Mouse (Mus musculus): ENCODE measurements at regions not wholly inside any gene's neighbourhood (a gene's known extent, or its start where the extent isn't known, plus 50 kb on each side); places are given as distances from the start of the nearest gene placed in this dataset.
A peak's percentile ranks its signal among the peaks of the same experiment; 100 is the strongest.

DNA sequence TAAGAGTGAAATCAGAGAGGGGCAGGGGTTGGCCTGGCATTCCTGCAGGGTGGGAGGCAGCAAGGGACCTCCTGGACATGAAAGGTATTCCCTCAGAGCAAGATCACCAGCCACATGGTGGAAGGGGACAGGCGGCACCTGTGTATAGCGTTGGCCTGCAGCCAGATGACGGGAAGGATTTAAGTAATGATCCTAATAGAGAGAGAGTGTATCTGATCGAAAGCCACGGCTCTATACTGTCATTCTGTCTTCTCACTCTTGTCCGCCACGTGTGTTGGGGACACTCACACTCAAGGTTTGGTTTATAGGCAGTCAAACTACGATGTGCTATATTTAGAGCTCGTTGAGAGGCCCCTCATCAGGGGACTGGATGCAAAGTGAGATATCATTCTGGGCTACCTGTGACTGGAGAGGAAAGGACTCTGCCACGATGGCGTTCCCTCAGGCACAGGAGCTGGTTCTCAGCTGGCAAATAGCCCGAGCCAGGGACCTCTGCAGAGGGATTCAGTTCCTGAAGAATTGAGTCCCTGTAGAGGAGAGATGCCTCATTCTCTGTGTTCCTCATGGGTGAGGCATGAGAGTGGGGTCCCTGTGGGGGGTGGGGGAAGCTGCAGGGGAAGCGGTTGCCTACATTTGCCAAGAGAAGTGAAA is 62.9 kb upstream of the Cnih3 start:
- ATAC-seq (no peak), DNase-seq (no peak)
- Histone ChIP-seq H3K27ac (ENCODE audit: low read depth, low read length) (no peak overlapping the region), H3K36me3 (ENCODE audit: insufficient read depth) (no peaks in the 10 kb centered on the region), H3K9me3 (ENCODE audit: low read length) (no peaks in the 10 kb centered on the region), H3K4me2 (ENCODE audit: low read depth) (no peak overlapping the region), H3K4me3 (ENCODE audit: low read depth, low read length) (no peak overlapping the region), H3K4me1 (ENCODE audit: insufficient read depth) (no peaks in the 10 kb centered on the region), H3K9ac (no peak overlapping the region), H3K27me3 (ENCODE audit: insufficient read depth, low read length) (no peaks in the 10 kb centered on the region)
- no peak for TF ChIP-seq CTCF (IDR thresholded peaks at IDR 0.05; ENCODE audit: low read depth)
- WGBS = 74% methylated on average over 13 of the region's 13 CpGs

DNA sequence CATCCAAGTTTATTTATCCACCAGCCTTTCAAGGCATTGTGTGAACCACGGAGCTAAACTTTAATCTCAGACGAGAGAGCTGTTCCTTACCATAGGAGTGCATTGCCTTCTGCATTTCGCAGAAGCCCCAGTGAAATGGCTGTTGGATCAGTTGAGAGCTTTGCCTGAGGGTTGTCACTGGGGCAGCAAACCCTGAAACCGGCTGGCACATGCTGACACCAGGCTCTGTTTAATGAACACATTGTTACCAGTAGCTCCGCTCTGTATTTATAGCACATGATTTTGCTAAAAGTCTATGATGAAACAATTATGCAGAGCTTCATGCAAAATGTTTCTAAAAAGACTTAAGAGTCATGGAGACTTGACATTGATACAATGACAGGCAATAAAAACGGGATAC is 61.2 kb upstream of the Cnih3 start:
- WGBS = 40% methylated on average over 6 of the region's 6 CpGs
- H3K9me3 ChIP-seq (ENCODE audit: low read length) = no peaks in the 10 kb centered on the region
- no peak overlapping the region for H3K27ac ChIP-seq (ENCODE audit: low read depth, low read length)
- H3K9ac ChIP-seq = no peak overlapping the region
- H3K36me3 ChIP-seq (ENCODE audit: insufficient read depth) = no peaks in the 10 kb centered on the region
- ATAC-seq (peak; percentile 59; the same call in 1 of the 2 replicates), DNase-seq (no peak)
- no peaks in the 10 kb centered on the region for H3K4me1 ChIP-seq (ENCODE audit: insufficient read depth)
- H3K4me3 ChIP-seq (ENCODE audit: low read depth, low read length) = no peak overlapping the region
- no peak for TF ChIP-seq CTCF (IDR thresholded peaks at IDR 0.05; ENCODE audit: low read depth)
- no peak overlapping the region for H3K4me2 ChIP-seq (ENCODE audit: low read depth)
- no peaks in the 10 kb centered on the region for H3K27me3 ChIP-seq (ENCODE audit: insufficient read depth, low read length)

DNA sequence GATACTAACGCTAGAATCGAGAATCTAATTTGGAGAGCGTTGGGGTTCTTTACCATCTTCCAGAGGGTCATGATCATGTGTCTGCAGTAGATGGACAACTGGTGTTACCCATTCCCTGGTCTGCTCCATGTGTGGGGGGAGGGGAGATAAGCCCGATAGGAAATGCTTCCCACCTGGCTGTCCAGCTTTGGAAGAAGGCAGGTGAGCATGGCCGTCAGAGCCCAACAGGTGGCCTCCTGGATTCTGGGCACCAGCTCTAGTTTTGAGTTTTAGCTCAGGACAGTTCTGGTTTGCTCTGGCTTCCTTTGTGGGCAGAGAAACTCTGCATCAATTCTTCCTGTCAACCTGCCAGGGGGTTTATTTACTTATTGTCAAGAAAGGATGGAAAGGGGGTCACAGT is 60.5 kb upstream of the Cnih3 start:
- H3K27me3 ChIP-seq (ENCODE audit: insufficient read depth, low read length) = no peaks in the 10 kb centered on the region
- H3K4me1 ChIP-seq (ENCODE audit: insufficient read depth) = no peaks in the 10 kb centered on the region
- H3K27ac ChIP-seq (ENCODE audit: low read depth, low read length) = no peak overlapping the region
- no peak for TF ChIP-seq CTCF (IDR thresholded peaks at IDR 0.05; ENCODE audit: low read depth)
- 83% methylated on average over 5 of the region's 5 CpGs for WGBS
- ATAC-seq (no peak), DNase-seq (no peak)
- no peak overlapping the region for H3K4me2 ChIP-seq (ENCODE audit: low read depth)
- no peaks in the 10 kb centered on the region for H3K36me3 ChIP-seq (ENCODE audit: insufficient read depth)
- H3K9me3 ChIP-seq (ENCODE audit: low read length) = no peaks in the 10 kb centered on the region
- no peak overlapping the region for H3K9ac ChIP-seq
- no peak overlapping the region for H3K4me3 ChIP-seq (ENCODE audit: low read depth, low read length)

DNA sequence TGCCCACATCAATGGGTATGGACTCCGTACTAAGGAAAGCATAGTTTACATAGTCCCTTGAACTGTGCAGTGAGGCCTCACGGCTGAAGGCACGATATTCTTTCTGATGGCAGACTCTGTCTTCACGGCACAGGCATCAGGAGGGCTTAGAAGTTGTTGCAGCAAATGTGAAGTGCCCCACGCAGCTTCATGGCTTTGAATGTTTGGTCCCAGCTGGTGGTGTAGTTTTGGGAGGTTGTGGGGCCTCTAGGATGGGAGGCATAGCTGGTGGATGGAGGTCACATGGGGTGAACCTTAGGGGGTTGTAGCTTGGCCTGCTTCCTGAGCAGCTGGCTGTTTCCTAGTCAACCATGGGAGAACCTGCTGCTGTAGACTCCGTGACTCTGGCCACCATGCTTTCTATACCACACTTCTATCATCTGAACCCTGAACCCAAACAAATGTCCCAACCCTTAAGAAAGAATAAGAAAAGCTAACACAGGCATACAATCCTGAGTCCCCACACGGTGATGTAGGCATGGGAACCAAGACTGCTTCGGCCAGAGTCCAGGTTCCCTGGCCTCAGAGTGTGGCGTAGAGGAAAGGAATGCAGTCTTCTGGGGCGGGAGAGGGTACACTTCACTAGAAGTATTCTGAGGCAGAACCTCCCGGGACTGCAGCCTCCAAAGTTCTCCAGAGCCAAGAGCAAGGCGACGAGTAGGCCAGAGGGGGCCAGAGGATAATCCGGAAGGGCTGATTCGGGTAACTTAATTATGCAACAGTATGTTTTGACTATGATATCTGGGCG is 59.2 kb upstream of the Cnih3 start:
- H3K9me3 ChIP-seq (ENCODE audit: low read length) = no peaks in the 10 kb centered on the region
- no peak overlapping the region for H3K9ac ChIP-seq
- no peak overlapping the region for H3K4me2 ChIP-seq (ENCODE audit: low read depth)
- H3K4me3 ChIP-seq (ENCODE audit: low read depth, low read length) = no peak overlapping the region
- no peak for TF ChIP-seq CTCF (IDR thresholded peaks at IDR 0.05; ENCODE audit: low read depth)
- no peaks in the 10 kb centered on the region for H3K27me3 ChIP-seq (ENCODE audit: insufficient read depth, low read length)
- no peak for ATAC-seq
- H3K27ac ChIP-seq (ENCODE audit: low read depth, low read length) = no peak overlapping the region
- WGBS = 85% methylated on average over 16 of the region's 16 CpGs
- H3K4me1 ChIP-seq (ENCODE audit: insufficient read depth) = no peaks in the 10 kb centered on the region
- H3K36me3 ChIP-seq (ENCODE audit: insufficient read depth) = no peaks in the 10 kb centered on the region
- no peak for DNase-seq

DNA sequence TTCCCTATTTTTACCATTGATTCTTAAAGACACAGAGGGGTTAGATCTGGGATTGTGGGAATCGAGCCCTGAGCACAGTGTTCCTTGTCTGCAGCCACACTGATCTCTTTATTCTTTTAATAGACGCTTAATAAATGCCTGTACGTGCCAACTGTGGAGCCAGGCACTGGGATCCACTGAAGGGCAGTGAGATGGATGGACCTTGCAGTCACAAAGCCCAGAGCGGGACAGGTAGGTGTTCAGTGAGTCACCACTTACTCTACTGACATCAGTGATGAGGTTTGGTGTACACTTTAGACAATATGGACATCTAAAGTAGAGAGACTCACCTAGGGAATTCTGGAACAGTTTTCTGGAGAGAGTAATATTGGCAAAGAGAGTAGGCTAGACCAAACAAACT is 56.8 kb upstream of the Cnih3 start:
- ATAC-seq (no peak), DNase-seq (no peak)
- H3K36me3 ChIP-seq (ENCODE audit: insufficient read depth) = no peaks in the 10 kb centered on the region
- H3K4me2 ChIP-seq (ENCODE audit: low read depth) = no peak overlapping the region
- no peaks in the 10 kb centered on the region for H3K27me3 ChIP-seq (ENCODE audit: insufficient read depth, low read length)
- H3K9me3 ChIP-seq (ENCODE audit: low read length) = no peaks in the 10 kb centered on the region
- no peak overlapping the region for H3K4me3 ChIP-seq (ENCODE audit: low read depth, low read length)
- H3K4me1 ChIP-seq (ENCODE audit: insufficient read depth) = no peaks in the 10 kb centered on the region
- no peak overlapping the region for H3K27ac ChIP-seq (ENCODE audit: low read depth, low read length)
- TF ChIP-seq CTCF (IDR thresholded peaks at IDR 0.05; ENCODE audit: low read depth) = no peak
- WGBS = 81% methylated on average over 4 of the region's 4 CpGs
- no peak overlapping the region for H3K9ac ChIP-seq

DNA sequence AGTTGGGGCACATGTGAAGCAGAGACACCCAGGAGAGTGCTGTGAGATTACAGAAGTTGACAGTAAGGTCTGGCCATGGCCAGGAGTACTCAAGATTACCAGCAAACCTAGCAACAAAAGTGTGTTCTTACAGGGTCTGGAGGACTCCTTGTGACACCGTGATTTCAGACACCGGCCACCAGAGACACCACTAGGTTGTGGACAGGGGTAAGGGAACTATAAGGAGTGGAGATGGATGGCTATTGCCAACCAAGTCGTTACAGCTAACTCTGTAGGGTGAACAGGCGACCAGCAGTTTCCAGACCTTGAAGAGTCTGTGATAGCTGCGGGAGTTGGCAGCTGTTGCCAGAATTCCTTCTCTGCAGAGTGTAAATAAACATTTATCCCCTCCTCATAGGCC is 54.4 kb upstream of the Cnih3 start:
- no peaks in the 10 kb centered on the region for H3K27me3 ChIP-seq (ENCODE audit: insufficient read depth, low read length)
- no peak for DNase-seq
- 80% methylated on average over 5 of the region's 5 CpGs for WGBS
- no peak for ATAC-seq
- no peaks in the 10 kb centered on the region for H3K9me3 ChIP-seq (ENCODE audit: low read length)
- H3K36me3 ChIP-seq (ENCODE audit: insufficient read depth) = no peaks in the 10 kb centered on the region
- H3K27ac ChIP-seq (ENCODE audit: low read depth, low read length) = no peak overlapping the region
- H3K4me3 ChIP-seq (ENCODE audit: low read depth, low read length) = no peak overlapping the region
- H3K4me1 ChIP-seq (ENCODE audit: insufficient read depth) = no peaks in the 10 kb centered on the region
- H3K4me2 ChIP-seq (ENCODE audit: low read depth) = no peak overlapping the region
- TF ChIP-seq CTCF (IDR thresholded peaks at IDR 0.05; ENCODE audit: low read depth) = no peak
- no peak overlapping the region for H3K9ac ChIP-seq

DNA sequence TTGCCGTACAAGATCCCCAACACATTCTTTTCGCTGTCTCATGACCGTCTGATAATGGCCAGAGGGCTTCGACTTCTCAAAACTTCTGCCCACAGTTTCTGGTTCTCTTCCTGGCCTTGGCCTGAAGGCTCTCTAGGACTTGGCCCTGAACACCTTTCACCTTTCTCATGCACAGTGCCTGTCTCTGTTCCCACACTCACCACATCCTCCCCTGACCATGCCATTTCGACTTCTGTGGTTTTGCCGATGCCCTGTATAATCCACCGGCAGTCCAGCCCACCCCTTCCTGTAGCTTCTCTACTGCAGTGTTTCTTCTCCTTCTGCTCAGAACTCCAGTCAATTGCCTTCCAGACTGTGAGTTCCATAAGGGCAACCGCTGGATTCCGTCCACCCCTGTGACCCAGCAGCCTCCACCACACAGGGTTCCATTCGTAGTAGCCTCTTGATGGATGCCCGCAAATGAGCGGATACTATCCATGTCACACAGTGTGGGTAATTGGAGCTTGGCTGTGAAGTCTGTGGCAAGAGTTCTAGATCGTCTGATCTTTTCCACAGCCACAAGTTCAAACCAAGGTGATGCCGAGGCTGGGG is 53.3 kb upstream of the Cnih3 start:
- 93% methylated on average over 14 of the region's 14 CpGs for WGBS

More for the DNA sequence above, 53.3 kb upstream of the Cnih3 start:
- Histone ChIP-seq H3K27me3 (ENCODE audit: insufficient read depth, low read length) (no peaks in the 10 kb centered on the region), H3K4me1 (ENCODE audit: insufficient read depth) (no peaks in the 10 kb centered on the region), H3K4me3 (ENCODE audit: low read depth, low read length) (no peak overlapping the region), H3K9ac (no peak overlapping the region), H3K9me3 (ENCODE audit: low read length) (no peaks in the 10 kb centered on the region), H3K27ac (ENCODE audit: low read depth, low read length) (no peak overlapping the region), H3K36me3 (ENCODE audit: insufficient read depth) (no peaks in the 10 kb centered on the region), H3K4me2 (ENCODE audit: low read depth) (no peak overlapping the region)
- DNase-seq (no peak), ATAC-seq (no peak)
- no peak for TF ChIP-seq CTCF (IDR thresholded peaks at IDR 0.05; ENCODE audit: low read depth)

Measured in forebrain, postnatal 0 days (tissue).